Mouse (Mus musculus) heart, embryonic 13.5 days (tissue): ENCODE results near the gene Recql5. TPM values are rescaled to one million over a fixed set of nuclear protein-coding genes. Genes with fewer than 3 reads are reported as not detected.
A peak's percentile ranks its signal among the peaks of the same experiment; 100 is the strongest.

Experiments used
- ATAC-seq: fragments of 200-750 bp; cut with Nextera tagmentation; 2 replicates; pipeline ENCODE4 v1.8.0; 2017; ENCODE audit warnings: moderate TSS enrichment; ENCODE audit not compliant: insufficient number of reproducible peaks, low FRiP score, low TSS enrichment; ENCODE audit errors: extremely low read depth
- H3K27ac ChIP-seq: fragments of 300-500 bp; sonication (generic); replicated peaks from 2 replicates; pipeline ENCODE4 v1.5.1; 2015; ENCODE audit warnings: moderate library complexity, mild to moderate bottlenecking, inconsistent platforms
- H3K27me3 ChIP-seq: fragments of 300-500 bp; sonication (generic); replicated peaks from 2 replicates; pipeline ENCODE4 v1.6.1; 2015; ENCODE audit warnings: mild to moderate bottlenecking, inconsistent platforms
- H3K36me3 ChIP-seq: fragments of 300-500 bp; sonication (generic); 2 replicates; pipeline ENCODE4 v1.6.1; 2015; ENCODE audit warnings: mild to moderate bottlenecking, inconsistent platforms
- H3K4me1 ChIP-seq: fragments of 300-500 bp; sonication (generic); 2 replicates; pipeline ENCODE4 v1.6.1; 2015; ENCODE audit warnings: inconsistent platforms
- H3K4me2 ChIP-seq: fragments of 300-500 bp; sonication (generic); 2 replicates; pipeline ENCODE4 v1.6.1; 2015; ENCODE audit warnings: inconsistent platforms, mild to moderate bottlenecking, moderate library complexity
- H3K4me3 ChIP-seq: fragments of 300-500 bp; sonication (generic); 2 replicates; pipeline ENCODE4 v1.5.1; 2015; ENCODE audit warnings: moderate library complexity, mild to moderate bottlenecking, inconsistent platforms
- H3K9ac ChIP-seq: fragments of 300-500 bp; sonication (generic); 2 replicates; pipeline ENCODE4 v1.6.1; 2015; ENCODE audit warnings: inconsistent platforms, mild to moderate bottlenecking, moderate library complexity
- H3K9me3 ChIP-seq: fragments of 300-500 bp; sonication (generic); 2 replicates; pipeline ENCODE4 v1.6.1; 2016; ENCODE audit warnings: inconsistent platforms
- WGBS: fragments of 180-500 bp; shearing (Covaris S2); methylation state at CpG from one replicate; pipeline ENCODE4 v1.1.7; 2015; ENCODE audit warnings: mixed read lengths; 5-methylcytosine and 5-hydroxymethylcytosine counted together
- polyA plus RNA-seq: library from polyadenylated mRNA; unstranded; fragments of >200 nt; fragmentation: Nextera tagmentation; extraction: Ambion mirVana; gene quantifications from 2 replicates; pipeline ENCODE4 v1.2.1, GENCODE M21; 2015

Gene Recql5
- 11.6 and 12.7 TPM in 2 replicates for polyA plus RNA-seq

DNA sequence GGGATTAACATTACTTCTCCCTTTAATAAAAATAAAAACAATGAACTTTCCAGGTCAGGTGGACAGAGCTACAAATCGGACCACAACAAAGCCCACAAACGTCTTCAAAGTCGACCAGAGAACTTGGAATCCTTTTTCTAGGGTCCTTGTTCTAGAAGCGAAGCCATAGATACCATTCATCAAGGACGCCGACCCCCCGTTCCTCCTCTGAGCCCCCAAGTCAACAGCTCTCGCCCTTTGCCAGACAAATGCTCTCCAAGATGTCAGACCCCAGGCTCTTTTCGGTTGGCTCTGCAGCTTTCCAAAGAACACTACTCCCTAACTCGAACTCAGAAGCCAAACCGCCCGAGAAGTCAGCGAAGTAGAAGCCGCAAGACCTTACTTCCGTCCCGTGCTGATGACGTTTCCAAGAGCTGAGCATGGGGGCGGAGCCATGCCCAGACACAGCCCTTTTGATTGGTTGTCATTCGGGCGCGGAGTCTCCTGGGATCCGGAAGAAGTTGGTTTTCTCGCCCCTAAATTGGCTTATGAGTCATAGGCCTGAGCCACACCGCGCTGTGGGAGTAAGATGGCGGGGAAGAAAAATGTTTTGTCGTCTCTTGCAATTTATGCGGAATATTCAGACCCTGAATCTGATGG, at the start of gene Recql5, which contains the start of gene Sap30bp:
Recql5 (minus strand) TSS at position 370 of the 639 bp plus-strand sequence.
Sap30bp (plus strand) TSS at position 175 of the 639 bp plus-strand sequence.
- under 1% methylated on average over 28 of the region's 28 CpGs for WGBS
- peak within 1 kb of the TSS; percentile 96 for H3K4me2 ChIP-seq
- peak; percentile 100 for ATAC-seq
- peak within 1 kb of the TSS; percentile 69 for H3K4me3 ChIP-seq
- peaks cover 45% of the 10 kb centered on the region for H3K36me3 ChIP-seq
- no peaks in the 10 kb centered on the region for H3K9me3 ChIP-seq
- H3K9ac ChIP-seq = peak within 1 kb of the TSS; percentile 86
- H3K27me3 ChIP-seq = no peaks in the 10 kb centered on the region
- 0 out of 2 replicates have a peak within 1 kb of the TSS, but pooled peaks have one; percentile 12 for H3K27ac ChIP-seq
- peaks cover 21% of the 10 kb centered on the region for H3K4me1 ChIP-seq

DNA sequence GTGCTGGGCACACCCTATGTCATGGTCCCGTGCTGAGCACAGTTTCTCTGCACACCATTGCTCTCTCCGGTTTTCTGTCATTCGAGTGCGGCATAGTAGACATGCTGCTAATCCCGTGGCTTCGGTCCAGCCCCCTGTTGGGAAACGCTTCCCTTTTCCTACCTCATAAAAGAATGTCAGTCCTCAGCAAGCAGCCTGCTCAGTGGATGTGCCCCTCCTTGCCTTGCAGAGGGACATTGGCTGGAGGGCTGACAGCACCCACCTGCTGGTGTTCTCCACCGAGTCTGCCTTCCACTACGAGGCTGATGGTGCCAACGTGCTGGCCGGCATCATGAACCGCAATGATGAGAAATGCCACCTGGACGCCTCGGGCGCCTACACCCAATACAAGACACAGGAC, 49.2 kb upstream of the Recql5 start:
- no peak overlapping the region for H3K4me3 ChIP-seq
- no peak overlapping the region for H3K4me2 ChIP-seq
- WGBS = 83% methylated on average over 15 of the region's 15 CpGs
- no peak for ATAC-seq
- no peaks in the 10 kb centered on the region for H3K9me3 ChIP-seq
- no peak overlapping the region for H3K27ac ChIP-seq
- H3K9ac ChIP-seq = no peak overlapping the region
- H3K4me1 ChIP-seq = no peaks in the 10 kb centered on the region
- peaks cover 49% of the 10 kb centered on the region for H3K27me3 ChIP-seq
- H3K36me3 ChIP-seq = no peaks in the 10 kb centered on the region

DNA sequence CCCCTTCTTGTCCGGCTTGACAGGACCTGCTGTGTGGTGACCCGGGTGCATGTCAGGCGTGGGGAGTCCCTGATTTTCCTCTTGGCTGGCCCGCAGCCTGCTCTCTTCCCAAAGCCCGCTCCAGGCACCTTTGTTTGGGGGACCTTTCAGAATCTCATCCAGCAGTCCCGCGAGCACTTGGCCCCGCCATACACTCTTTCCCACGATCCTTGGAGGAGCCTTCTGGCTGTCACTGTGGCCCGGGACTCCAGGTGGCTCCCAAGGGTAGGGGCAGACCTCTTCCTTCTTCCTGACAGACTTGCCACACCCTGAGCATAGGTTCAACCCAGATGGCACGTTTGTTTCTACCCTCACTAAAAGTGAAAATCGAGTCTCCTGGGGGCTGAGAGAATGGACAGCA, 42.3 kb upstream of the Recql5 start:
- no peak for ATAC-seq
- no peaks in the 10 kb centered on the region for H3K9me3 ChIP-seq

DNA sequence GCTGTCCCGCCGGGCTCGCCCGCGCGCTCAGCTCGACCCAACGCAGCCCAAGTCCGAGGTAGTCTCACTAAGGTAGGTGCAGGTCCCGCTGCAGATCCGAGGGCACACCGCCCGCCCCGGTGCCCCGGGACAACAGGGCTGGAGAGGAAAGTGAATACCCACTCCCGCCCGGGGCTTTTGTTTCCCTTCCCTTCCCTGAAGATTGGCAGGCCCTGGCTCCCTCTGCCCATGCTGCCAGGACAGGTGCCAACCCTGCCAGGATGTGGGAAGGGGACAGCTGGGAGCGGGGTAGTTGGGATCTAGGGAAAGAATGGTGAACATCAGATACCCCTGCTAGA, 41.8 kb upstream of the Recql5 start:
- Histone ChIP-seq H3K27me3 (peaks cover 71% of the 10 kb centered on the region), H3K4me1 (peaks cover 14% of the 10 kb centered on the region)
- no peak for ATAC-seq

More for the DNA sequence above, 42.3 kb upstream of the Recql5 start:
- Histone ChIP-seq H3K4me3 (peak overlapping the region; percentile 59), H3K27ac (no peak overlapping the region), H3K27me3 (peaks cover 73% of the 10 kb centered on the region), H3K36me3 (no peaks in the 10 kb centered on the region), H3K4me1 (peaks cover 13% of the 10 kb centered on the region), H3K4me2 (peak overlapping the region; percentile 87; the same call in 1 of the 2 replicates), H3K9ac (no peak overlapping the region)
- WGBS = 37% methylated on average over 12 of the region's 12 CpGs

GRCm38 (mm10) chr11:115974309-115975082, 41.2 kb upstream of the Recql5 start, which contains the start of gene Itgb4:
Gene Itgb4, plus strand, starts transcription at chr11:115974709.
- no peaks in the 10 kb centered on the region for H3K36me3 ChIP-seq
- peak within 1 kb of the TSS; percentile 59 for H3K4me3 ChIP-seq
- H3K27me3 ChIP-seq = peaks cover 65% of the 10 kb centered on the region
- H3K9ac ChIP-seq = peak within 1 kb of the TSS; percentile 75
- peak within 1 kb of the TSS; percentile 87 for H3K4me2 ChIP-seq
- H3K27ac ChIP-seq = no peak within 1 kb of the TSS
- peaks cover 19% of the 10 kb centered on the region for H3K4me1 ChIP-seq
- no peak for ATAC-seq
- no peaks in the 10 kb centered on the region for H3K9me3 ChIP-seq
- WGBS = 8% methylated on average over 57 of the region's 58 CpGs

More for the DNA sequence above, 41.8 kb upstream of the Recql5 start:
- Histone ChIP-seq H3K27ac (no peak overlapping the region), H3K36me3 (no peaks in the 10 kb centered on the region), H3K9ac (peak overlapping the region; percentile 75), H3K4me3 (peak overlapping the region; percentile 59), H3K9me3 (no peaks in the 10 kb centered on the region), H3K4me2 (peak overlapping the region; percentile 87)
- 4% methylated on average over 18 of the region's 18 CpGs for WGBS

- ATAC-seq = no peak
- Histone ChIP-seq H3K27me3 (peaks cover 31% of the 10 kb centered on the region), H3K4me2 (no peak overlapping the region), H3K27ac (no peak overlapping the region), H3K9me3 (no peaks in the 10 kb centered on the region), H3K9ac (no peak overlapping the region), H3K4me3 (no peak overlapping the region), H3K36me3 (peaks cover 13% of the 10 kb centered on the region), H3K4me1 (peaks cover 28% of the 10 kb centered on the region)
- 60% methylated on average over 6 of the region's 6 CpGs for WGBS
These were observed 37.7 kb upstream of the Recql5 start for GRCm38 (mm10) chr11:115971016-115971415.

DNA sequence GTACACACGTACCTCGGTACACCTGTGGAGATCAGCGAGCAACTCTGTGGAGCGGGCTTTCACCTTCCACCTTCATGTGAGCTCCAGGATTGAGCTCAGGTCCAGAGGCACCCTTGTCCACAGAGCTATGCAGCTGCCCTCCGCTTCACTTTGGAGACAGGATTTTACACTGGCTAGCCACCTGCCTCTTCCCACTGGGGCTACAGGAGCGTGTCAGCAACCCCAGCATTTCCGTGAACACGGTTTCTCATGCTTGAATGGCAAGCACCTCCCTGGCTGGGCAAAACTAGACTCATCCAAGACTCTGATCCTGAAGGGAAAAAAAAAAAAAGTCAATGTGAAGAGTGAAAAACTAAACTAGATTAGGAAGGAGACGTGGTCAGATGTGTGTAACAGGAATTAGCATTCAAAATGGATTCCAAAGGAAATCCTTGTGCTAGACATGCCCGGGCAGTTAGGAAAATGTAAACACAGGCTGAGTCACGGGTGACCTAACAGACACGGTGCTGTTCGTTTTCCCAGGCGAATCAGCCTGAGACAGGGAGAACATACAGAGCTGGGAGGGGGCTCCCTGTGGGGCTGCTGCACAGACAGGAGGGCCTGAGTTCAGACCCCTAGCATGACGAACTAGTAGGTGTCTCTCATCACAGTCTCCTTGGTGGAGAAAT, 36.9 kb upstream of the Recql5 start:
- Histone ChIP-seq H3K4me1 (peaks cover 30% of the 10 kb centered on the region), H3K9ac (no peak overlapping the region), H3K36me3 (peaks cover 22% of the 10 kb centered on the region), H3K9me3 (no peaks in the 10 kb centered on the region), H3K4me3 (no peak overlapping the region), H3K4me2 (no peak overlapping the region), H3K27ac (no peak overlapping the region; the same call in 1 of the 2 replicates), H3K27me3 (peaks cover 22% of the 10 kb centered on the region)
- WGBS = 63% methylated on average over 15 of the region's 15 CpGs
- ATAC-seq = no peak

GRCm38 (mm10) chr11:115968731-115969405, 35.6 kb upstream of the Recql5 start:
- WGBS = 53% methylated on average over 5 of the region's 5 CpGs
- ATAC-seq = no peak
- H3K27ac ChIP-seq = peak overlapping the region; percentile 32; the same call in 1 of the 2 replicates

GRCm38 (mm10) chr11:115964977-115965604, 31.8 kb upstream of the Recql5 start:
- ATAC-seq = peak; percentile 52; the same call in 1 of the 2 replicates
- Histone ChIP-seq H3K27me3 (no peaks in the 10 kb centered on the region), H3K4me3 (no peak overlapping the region), H3K4me1 (peaks cover 28% of the 10 kb centered on the region), H3K9ac (no peak overlapping the region), H3K9me3 (no peaks in the 10 kb centered on the region), H3K36me3 (peaks cover 72% of the 10 kb centered on the region), H3K27ac (peak overlapping the region; percentile 53), H3K4me2 (no peak overlapping the region)
- WGBS = 68% methylated on average over 10 of the region's 10 CpGs

More at GRCm38 (mm10) chr11:115968731-115969405, 35.6 kb upstream of the Recql5 start:
- Histone ChIP-seq H3K4me1 (peaks cover 28% of the 10 kb centered on the region), H3K36me3 (peaks cover 34% of the 10 kb centered on the region), H3K9me3 (no peaks in the 10 kb centered on the region), H3K27me3 (peaks cover 10% of the 10 kb centered on the region), H3K9ac (no peak overlapping the region), H3K4me2 (no peak overlapping the region), H3K4me3 (no peak overlapping the region)

DNA sequence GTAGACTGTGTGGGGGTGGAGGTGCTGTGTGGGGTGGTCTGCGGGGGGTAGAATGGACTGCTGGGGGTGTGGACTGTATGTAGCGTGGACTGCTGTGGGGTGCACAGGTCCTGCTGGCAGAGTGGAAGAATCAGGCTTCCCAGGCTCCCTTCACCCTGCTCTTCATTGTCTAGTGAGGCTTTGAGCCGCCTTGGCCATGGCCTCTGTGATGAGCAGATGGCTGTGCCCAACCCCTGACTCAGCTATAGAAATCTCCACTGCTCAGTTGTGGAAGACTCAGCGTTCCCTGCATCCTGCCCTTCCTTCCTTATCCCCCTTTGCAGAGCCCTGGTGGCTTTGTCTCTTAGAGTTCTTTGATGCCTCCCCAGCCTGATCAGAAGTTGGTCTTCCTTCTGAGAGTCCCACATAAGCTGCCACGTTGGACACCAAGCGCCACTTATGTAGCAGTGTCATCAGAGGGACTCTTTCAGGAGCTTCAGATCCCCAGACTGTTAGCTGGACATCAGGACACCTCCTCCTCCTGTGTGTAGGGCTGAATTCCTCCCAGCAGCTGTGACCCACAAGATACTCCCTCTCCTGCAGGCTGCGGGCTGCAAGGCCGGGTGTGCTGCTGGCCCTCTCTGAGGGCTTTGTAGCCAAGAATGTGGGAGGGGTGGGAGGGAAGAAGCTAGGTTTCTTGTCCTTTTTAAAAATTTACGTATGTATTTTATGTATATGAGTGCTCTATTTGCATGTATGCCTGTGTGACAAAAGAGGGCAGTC, 29.6 kb upstream of the Recql5 start:
- Histone ChIP-seq H3K27me3 (no peaks in the 10 kb centered on the region), H3K4me3 (no peak overlapping the region), H3K9ac (no peak overlapping the region), H3K4me1 (peaks cover 14% of the 10 kb centered on the region), H3K27ac (no peak overlapping the region), H3K36me3 (peaks cover 88% of the 10 kb centered on the region), H3K9me3 (no peaks in the 10 kb centered on the region), H3K4me2 (no peak overlapping the region)
- WGBS = 88% methylated on average over 9 of the region's 9 CpGs
- no peak for ATAC-seq
